Mouse (Mus musculus) heart, postnatal 0 days (tissue): ENCODE data around the gene Izumo1.

ENCODE experiments used
- CTCF ChIP-seq: IDR thresholded peaks from 2 replicates; pipeline ENCODE4 v1.5.1; 2016; ENCODE audit warnings: antibody characterized with exemption, control low read depth, low read depth
- EP300 ChIP-seq: IDR thresholded peaks from 2 replicates; pipeline ENCODE4 v1.6.1; 2016; ENCODE audit warnings: antibody characterized with exemption, low read depth

GRCm38 (mm10) chr7:45624718-45625117 is 3.1 kb downstream of the Izumo1 start:
- no peak for TF ChIP-seq CTCF
- no peak for TF ChIP-seq EP300
